Mouse (Mus musculus) T-helper 1 cell (primary cell): ENCODE measurements around the gene Igf2r.

Experiments
- in situ Hi-C: fragments of 300-600 bp; cut with MboI, MseI; formaldehyde crosslinking; loops from one replicate; pipeline ENCODE4 v1.15.1; 2025; ENCODE audit warnings: high pct_unique_total_duplicates

Igf2r gene

GRCm38 (mm10) chr17:12769380-12769921 is at the start of gene Igf2r:
Gene Igf2r, minus strand, starts transcription at chr17:12769664.
- in situ Hi-C loops = no loop called here

- in situ Hi-C loops = no loop called here
Measured at GRCm38 (mm10) chr17:12815885-12816284, 46.4 kb upstream of the Igf2r start.

- in situ Hi-C loops = no loop called here
Measured at GRCm38 (mm10) chr17:12814502-12814901, 45.0 kb upstream of the Igf2r start.

- in situ Hi-C loops = no loop called here
Measured at GRCm38 (mm10) chr17:12810973-12811303, 41.5 kb upstream of the Igf2r start.

- in situ Hi-C loops = no loop called here
Measured at GRCm38 (mm10) chr17:12810103-12810972, 40.9 kb upstream of the Igf2r start.

GRCm38 (mm10) chr17:12808851-12809250 is 39.4 kb upstream of the Igf2r start:
- in situ Hi-C loops = loop anchor here (5.0 kb wide), 1 partner anchor 87 kb away; no protein-coding TSS in a partner anchor

- in situ Hi-C loops = loop anchor here (5.0 kb wide), 1 partner anchor 83 kb away; no protein-coding TSS in a partner anchor
Measured at GRCm38 (mm10) chr17:12804584-12805445, 35.4 kb upstream of the Igf2r start.

- in situ Hi-C loops = no loop called here
Measured at GRCm38 (mm10) chr17:12801861-12802540, 32.5 kb upstream of the Igf2r start.

GRCm38 (mm10) chr17:12799368-12800275 is 30.2 kb upstream of the Igf2r start:
- in situ Hi-C loops = no loop called here

- in situ Hi-C loops = no loop called here
Measured at GRCm38 (mm10) chr17:12798571-12798970, 29.1 kb upstream of the Igf2r start.

GRCm38 (mm10) chr17:12797427-12798029 is 28.1 kb upstream of the Igf2r start:
- in situ Hi-C loops = no loop called here

- in situ Hi-C loops = no loop called here
Measured at GRCm38 (mm10) chr17:12796633-12797032, 27.2 kb upstream of the Igf2r start.

- in situ Hi-C loops = loop anchor here (5.0 kb wide), 1 partner anchor 37 kb away; no protein-coding TSS in a partner anchor
Measured at GRCm38 (mm10) chr17:12793660-12794406, 24.4 kb upstream of the Igf2r start.

- in situ Hi-C loops = loop anchor here (5.0 kb wide), 1 partner anchor 35 kb away; no protein-coding TSS in a partner anchor
Measured at GRCm38 (mm10) chr17:12792422-12793206, 23.1 kb upstream of the Igf2r start.

- in situ Hi-C loops = loop anchor here (5.0 kb wide), 1 partner anchor 34 kb away; no protein-coding TSS in a partner anchor
Measured at GRCm38 (mm10) chr17:12791420-12791819, 22.0 kb upstream of the Igf2r start.

- in situ Hi-C loops = loop anchor here (5.0 kb wide), 1 partner anchor 34 kb away; no protein-coding TSS in a partner anchor
Measured at GRCm38 (mm10) chr17:12791079-12791406, 21.6 kb upstream of the Igf2r start.

GRCm38 (mm10) chr17:12790353-12791078 is 21.1 kb upstream of the Igf2r start:
- in situ Hi-C loops = loop anchor here (5.0 kb wide), 1 partner anchor 33 kb away; no protein-coding TSS in a partner anchor
